Mouse (Mus musculus) telencephalon, adult 2 months (tissue): ENCODE measurements around the gene Slc25a27.
A peak's percentile ranks its signal among the peaks of the same experiment; 100 is the strongest.

Experiments used
- DNase-seq: peaks from one replicate; pipeline ENCODE4 v3.0.0-alpha.2; 2011; ENCODE audit warnings: low read depth, low spot score

Gene Slc25a27

DNA sequence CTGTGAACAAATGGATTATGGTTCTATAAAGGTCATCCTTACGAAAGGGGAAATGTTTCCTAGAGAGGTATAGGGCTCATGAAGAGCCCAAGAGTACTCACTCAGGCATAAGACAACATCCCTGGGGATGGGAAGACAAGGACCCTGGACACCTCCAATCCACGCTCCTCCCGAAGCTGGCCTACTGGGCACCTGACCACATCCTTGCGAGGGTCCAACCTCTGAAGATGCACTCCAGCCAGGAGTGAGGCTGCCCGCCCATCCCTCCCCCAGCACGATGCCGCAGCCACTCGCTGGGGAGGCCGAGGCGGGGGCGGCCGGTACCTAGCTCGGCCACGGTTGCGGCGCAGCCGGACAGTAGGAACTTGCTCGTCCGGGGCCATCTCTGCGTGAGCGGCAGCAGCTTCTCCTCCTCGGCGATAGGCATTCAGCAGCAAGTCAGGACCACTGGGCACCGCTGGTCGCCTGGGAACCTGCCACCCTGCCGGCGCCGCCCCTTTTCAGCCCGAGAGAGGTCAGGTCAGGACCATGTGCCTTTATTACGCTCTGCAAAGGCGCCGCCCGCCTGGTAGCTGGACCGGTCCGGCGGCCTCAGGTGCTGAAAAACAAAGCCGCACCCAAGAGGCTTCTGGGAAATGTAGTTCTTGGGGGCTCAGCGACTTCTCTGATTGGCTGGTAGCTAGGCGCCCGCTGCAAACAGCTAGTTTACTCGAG, at the start of gene Slc25a27:
TSS of gene Slc25a27 (minus strand) at position 639 of the 714 bp plus-strand sequence.
- DNase-seq: peak; percentile 87

DNA sequence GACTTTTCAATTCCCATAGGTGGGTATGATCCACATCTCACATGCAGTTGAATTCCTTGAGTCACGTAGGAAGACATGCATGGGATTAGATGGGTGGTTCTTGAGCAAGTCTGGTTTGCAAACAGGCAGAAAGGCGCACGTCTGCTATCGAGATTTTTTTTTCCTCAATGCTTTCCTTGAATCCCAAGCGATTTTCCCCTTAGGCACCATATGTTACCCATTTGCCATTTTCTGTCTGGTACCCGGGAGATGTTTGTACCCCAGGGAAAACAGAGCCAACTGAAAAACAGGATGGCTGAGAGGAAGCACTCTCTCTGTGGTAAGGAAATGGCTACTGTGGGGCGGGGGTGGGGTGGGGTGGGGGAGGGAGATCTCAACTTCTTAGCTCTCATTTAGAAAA, 49.6 kb upstream of the Slc25a27 start:
- no peak for DNase-seq

- DNase-seq: no peak
Observed at GRCm38 (mm10) chr17:43714191-43714590, 47.2 kb upstream of the Slc25a27 start.

DNA sequence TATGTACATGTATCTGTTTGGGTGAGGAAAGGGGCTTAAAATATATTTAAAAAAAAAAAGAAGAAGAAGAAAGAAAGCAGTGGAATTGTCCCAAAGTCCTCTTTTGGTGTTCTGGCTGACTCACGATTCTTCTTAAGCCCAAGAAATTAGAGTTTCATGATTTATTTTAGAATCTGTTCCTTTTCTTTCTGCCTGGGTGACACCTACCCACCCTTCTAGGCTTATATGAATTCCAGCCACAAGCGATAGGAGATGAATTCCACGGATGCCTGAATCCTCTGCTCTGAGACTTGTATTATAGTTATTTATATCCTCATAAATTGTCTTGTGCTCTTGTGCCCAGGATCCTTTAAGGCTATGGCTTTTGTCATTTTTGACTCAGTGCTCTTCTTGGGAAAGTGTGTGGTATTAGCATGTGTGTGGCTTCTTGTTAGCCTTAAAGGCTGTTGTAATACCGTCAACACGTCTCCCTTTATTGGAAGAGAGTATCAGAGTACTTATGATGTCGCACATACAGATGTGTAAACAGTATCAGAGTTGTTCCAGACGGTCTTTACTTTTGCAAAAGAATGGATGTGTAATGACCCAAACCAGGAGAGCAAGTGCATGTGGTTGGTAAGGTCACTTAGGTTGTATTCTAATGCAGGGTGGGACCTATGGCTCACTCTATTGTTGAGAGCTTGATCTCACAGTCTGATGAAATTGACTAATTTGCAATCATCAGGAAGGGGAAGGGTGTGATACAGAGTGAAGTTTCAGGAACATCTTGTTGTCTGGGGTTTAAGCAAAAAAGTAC, 44.7 kb upstream of the Slc25a27 start:
- no peak for DNase-seq

DNA sequence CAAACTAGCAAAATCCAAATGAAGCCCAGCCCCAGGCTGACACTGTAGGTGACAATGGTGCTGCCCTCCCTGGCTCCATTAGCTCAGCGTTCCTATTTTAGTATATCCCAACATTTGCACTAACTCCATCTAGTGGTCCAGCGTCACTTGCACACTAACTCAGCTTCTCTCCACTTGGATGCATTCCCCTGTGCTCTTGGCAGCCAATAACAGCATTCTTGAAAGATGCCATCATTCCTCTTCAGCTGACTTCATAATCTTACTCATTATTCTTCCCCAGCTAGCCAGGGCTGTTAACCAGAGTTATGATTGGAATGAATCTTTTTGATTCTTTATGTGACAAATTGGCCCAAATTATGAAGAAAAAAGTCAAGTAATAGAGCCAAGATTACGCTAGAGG, 40.2 kb upstream of the Slc25a27 start:
- no peak for DNase-seq

GRCm38 (mm10) chr17:43706749-43707148, 39.7 kb upstream of the Slc25a27 start:
- no peak for DNase-seq

DNA sequence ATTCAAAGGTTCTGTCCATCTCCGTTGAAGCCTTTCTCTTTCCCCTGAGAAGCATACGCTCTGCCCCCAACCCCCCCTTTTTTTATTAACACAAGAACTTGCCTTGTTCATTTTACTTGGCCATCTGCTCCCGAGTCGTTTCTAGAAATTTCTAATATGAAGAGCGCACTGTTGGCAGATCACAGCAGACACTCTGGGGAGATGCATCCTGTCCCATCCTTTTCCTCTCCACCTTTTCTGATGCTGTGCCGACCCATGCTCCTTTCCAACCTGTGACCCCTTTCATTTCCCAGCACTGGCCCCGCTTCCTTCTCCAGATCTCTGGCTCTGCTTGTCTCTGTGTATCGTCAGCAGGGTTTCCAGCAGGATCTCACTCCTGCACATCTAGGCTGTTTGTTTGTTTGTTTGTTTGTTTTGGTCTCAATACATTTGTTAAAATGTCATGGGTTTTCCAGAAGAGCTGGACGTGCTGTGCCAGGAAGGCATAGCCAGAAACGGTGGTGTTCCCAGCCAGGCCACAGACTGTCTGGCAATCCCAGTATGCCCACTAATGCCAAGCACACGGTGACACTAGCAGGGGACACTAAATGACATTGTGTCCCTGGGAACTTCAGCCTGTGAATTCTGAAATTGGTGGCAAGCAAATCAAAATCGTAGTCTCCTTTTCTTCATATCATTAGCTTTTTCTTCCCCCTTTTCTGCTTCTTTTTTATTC, 37.4 kb upstream of the Slc25a27 start:
- no peak for DNase-seq

GRCm38 (mm10) chr17:43701060-43701459, 34.0 kb upstream of the Slc25a27 start:
- no peak for DNase-seq

DNA sequence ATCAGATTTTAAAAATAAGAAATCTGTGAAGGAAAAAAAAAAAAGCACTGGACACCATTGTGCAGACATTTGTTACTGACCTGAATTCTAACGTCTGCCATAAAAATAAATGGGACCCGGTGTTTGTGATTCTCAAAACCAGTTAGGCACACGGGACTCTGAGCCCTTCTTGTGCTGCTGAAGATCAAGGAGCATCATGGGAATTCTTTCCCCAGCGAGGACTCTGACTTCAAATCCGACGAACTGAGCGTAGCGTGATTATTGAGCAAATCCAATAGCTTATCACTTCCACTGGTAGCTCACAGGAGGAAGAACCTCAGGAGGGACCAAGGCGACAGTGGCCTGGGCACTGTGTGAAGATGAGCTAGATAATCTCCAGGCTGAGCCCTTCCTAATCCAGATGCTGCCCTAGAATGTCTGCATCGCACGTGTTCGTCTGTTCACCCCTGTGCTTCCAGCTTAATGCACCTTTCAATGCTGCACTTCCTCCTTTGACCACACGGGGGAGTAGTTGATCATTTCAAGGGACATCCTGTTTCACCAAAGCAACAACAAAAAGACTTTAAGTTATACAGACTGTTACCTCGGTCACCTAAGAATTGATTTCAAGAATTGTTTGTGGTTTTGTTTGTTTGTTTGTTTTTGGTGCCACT, 32.1 kb upstream of the Slc25a27 start:
- peak; percentile 55 for DNase-seq

GRCm38 (mm10) chr17:43689591-43689990, 22.6 kb upstream of the Slc25a27 start:
- DNase-seq: no peak

DNA sequence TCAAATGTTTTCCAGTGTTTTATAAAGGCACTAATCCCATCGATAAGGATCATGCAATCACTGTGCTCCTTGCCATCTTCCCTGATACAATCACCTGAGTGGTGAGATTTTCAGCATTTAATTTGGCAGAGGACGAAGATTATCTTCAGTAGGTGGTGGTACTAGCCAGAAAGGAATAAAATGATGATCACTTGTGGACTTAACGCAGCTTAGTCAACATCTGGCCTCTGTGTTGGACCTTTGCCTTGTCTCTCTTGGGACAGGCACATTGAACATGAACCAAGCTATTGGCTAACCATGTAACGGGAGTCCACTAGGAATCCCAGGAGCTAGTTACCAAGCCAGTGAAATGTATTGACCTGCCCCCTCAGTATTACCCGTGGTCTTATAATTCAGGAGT, 17.6 kb upstream of the Slc25a27 start:
- no peak for DNase-seq

GRCm38 (mm10) chr17:43684086-43684485, 17.1 kb upstream of the Slc25a27 start:
- no peak for DNase-seq

- no peak for DNase-seq
Observed at GRCm38 (mm10) chr17:43677317-43677716, 10.3 kb upstream of the Slc25a27 start.

DNA sequence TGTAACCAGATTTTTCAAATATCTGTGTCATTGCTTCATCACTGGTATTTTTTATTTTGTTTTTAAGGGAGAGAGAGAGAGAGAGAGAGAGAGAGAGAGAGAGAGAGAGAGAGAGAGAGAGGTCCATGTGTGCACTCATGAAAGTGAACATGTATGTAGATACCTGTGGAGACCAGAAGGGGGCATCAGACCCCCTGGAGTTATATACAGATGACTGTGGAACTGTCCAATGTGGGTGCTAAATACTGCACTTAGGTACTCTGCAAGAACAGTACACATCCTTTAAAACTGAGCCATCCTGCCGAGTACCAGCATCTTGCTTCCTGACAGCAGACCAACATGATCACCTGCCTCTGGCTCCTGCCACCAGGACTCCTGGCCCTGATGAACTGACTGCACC, 9.2 kb upstream of the Slc25a27 start:
- DNase-seq: no peak

- no peak for DNase-seq
Observed at GRCm38 (mm10) chr17:43675228-43675627, 8.2 kb upstream of the Slc25a27 start.

DNA sequence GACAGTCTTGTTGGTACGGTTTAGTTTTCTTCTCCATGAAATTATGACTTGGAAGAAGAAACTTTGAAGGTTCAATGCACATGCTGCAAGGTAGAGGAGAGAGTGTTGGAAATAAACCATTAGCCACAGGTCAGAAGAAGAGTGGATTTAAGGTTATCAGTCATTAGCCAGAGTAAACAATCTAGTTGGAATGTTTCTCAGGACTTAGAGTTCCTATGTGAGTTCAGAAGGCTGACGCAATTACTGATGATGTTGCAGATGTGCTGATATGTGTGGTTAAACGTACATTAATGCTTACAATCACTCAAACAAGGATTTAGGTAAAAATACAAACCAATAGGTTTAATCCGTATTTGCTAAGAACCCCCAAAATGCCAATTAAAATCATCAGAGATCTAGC, 4.9 kb upstream of the Slc25a27 start:
- no peak for DNase-seq

- no peak for DNase-seq
Observed at GRCm38 (mm10) chr17:43669145-43669695, 2.2 kb upstream of the Slc25a27 start.

GRCm38 (mm10) chr17:43667290-43667843, 353 bp upstream of the Slc25a27 start, which contains the start of gene Cyp39a1:
TSS of gene Cyp39a1 (plus strand) at chr17:43667425.
- no peak for DNase-seq

GRCm38 (mm10) chr17:43651314-43652046, 15.5 kb downstream of the Slc25a27 start:
- DNase-seq: no peak

- peak; percentile 16 for DNase-seq
Observed at GRCm38 (mm10) chr17:43649641-43650436, 17.2 kb downstream of the Slc25a27 start.
